Comparison of ENCODE assay signal across 23 mouse cellular contexts in genomic region chr11:22930129-22930528, GRCm38 (mm10). TPM values are rescaled to one million over a fixed set of nuclear protein-coding genes. Genes with fewer than 3 reads are reported as not detected.
DNase-seq lines count a peak whose midpoint lies in the region; ATAC-seq lines count a peak whose summit lies in the region.
"Had no signal": no experiment of that assay in that cellular context is flagged by ENCODE, and none has a peak within 500 bp of the region (broad histone marks: within the 10 kb centered on the region; RNA-seq: fewer than 3 reads in every experiment).

No protein-coding gene starts in this region.

- peak; percentile 13 for DNase-seq in adrenal gland, postnatal 14 days
- no peak for DNase-seq in adrenal gland, adult (ENCODE audit: inconsistent age in 2 of 2, low spot score in 1 of 2)
- DNase-seq in 416B (ENCODE audit: low read depth) (peak; percentile 35), MN1 (ENCODE audit: low spot score) (peak; percentile 30)
- DNase-seq in frontal cortex, adult 2 months (ENCODE audit: extremely low spot score in 1 of 2, low spot score in 1 of 2) = no peak
- no peak for DNase-seq in kidney, postnatal 14 days
- DNase-seq in forebrain, embryonic 11.5 days (ENCODE audit: low spot score) = no peak
- DNase-seq: adrenal gland, postnatal 25 days; cerebellum, adult 2 months; cerebellum, postnatal 10 days; gastrocnemius, adult 2 months; gastrocnemius, postnatal 25 days; heart, adult 2 months; heart, postnatal 14 days had no signal

- H3K27ac ChIP-seq in forebrain, embryonic 11.5 days (ENCODE audit: low read depth, low read length) = no peak overlapping the region
- H3K27ac ChIP-seq: embryonic facial prominence, embryonic 12.5 days; forebrain, embryonic 12.5 days; gastrocnemius, adult 2 months; heart, adult 2 months; heart, embryonic 15.5 days; hindbrain, embryonic 13.5 days; hindbrain, postnatal 0 days had no signal

- peak; percentile 59 for ATAC-seq in megakaryocyte, adult 5-6 weeks (ENCODE audit: poor library complexity, severe bottlenecking)
- no peak for ATAC-seq in forebrain, embryonic 11.5 days (replicated peaks; ENCODE audit: low FRiP score)
- ATAC-seq: forebrain, embryonic 16.5 days; hindbrain, postnatal 0 days had no signal

- 84% methylated on average over 2 of the region's 2 CpGs for WGBS in forebrain, embryonic 11.5 days

- no peak overlapping the region for H3K4me3 ChIP-seq in forebrain, embryonic 11.5 days (ENCODE audit: low read depth, low read length)
- H3K4me3 ChIP-seq: embryonic facial prominence, embryonic 12.5 days; forebrain, embryonic 12.5 days; gastrocnemius, adult 2 months; heart, adult 2 months; heart, embryonic 15.5 days; hindbrain, embryonic 13.5 days had no signal

- H3K9me3 ChIP-seq in forebrain, embryonic 11.5 days (ENCODE audit: control insufficient read depth, low read length) = no peaks in the 10 kb centered on the region
- H3K9me3 ChIP-seq: embryonic facial prominence, embryonic 12.5 days; forebrain, embryonic 12.5 days; heart, embryonic 15.5 days; hindbrain, embryonic 13.5 days had no signal

- H3K36me3 ChIP-seq in forebrain, embryonic 11.5 days (ENCODE audit: control insufficient read depth, insufficient read depth, low read length) = no peaks in the 10 kb centered on the region
- H3K36me3 ChIP-seq: embryonic facial prominence, embryonic 12.5 days; forebrain, embryonic 12.5 days; heart, embryonic 15.5 days; hindbrain, embryonic 13.5 days had no signal

- no peak overlapping the region for H3K9ac ChIP-seq in forebrain, embryonic 11.5 days (ENCODE audit: low read length)
- H3K9ac ChIP-seq: embryonic facial prominence, embryonic 12.5 days; forebrain, embryonic 12.5 days; heart, embryonic 15.5 days; hindbrain, embryonic 13.5 days had no signal

- no peak overlapping the region for H3K4me2 ChIP-seq in forebrain, embryonic 11.5 days (ENCODE audit: low read depth, low read length, severe bottlenecking)
- H3K4me2 ChIP-seq: embryonic facial prominence, embryonic 12.5 days; forebrain, embryonic 12.5 days; heart, embryonic 11.5 days; heart, embryonic 15.5 days; hindbrain, embryonic 13.5 days had no signal

- no peaks in the 10 kb centered on the region for H3K4me1 ChIP-seq in forebrain, embryonic 11.5 days (replicated peaks; ENCODE audit: control insufficient read depth, insufficient read depth, low read length)
- H3K4me1 ChIP-seq: embryonic facial prominence, embryonic 12.5 days; forebrain, embryonic 12.5 days had no signal

- no peaks in the 10 kb centered on the region for H3K27me3 ChIP-seq in forebrain, embryonic 11.5 days (ENCODE audit: control insufficient read depth, insufficient read depth, low read length)
- H3K27me3 ChIP-seq: CH12.LX; embryonic facial prominence, embryonic 12.5 days; forebrain, embryonic 12.5 days; heart, embryonic 15.5 days; hindbrain, embryonic 13.5 days had no signal

RNA-seq across cellular contexts. Expression of gene Zrsr1, which starts 41.7 kb away (rescaled TPM):
- total RNA-seq in adrenal gland, postnatal 14 days (2021) = 25.6 and 28.3 TPM in 2 replicates
- total RNA-seq in megakaryocyte, adult 5-6 weeks (2015) = 7.2 and 7.4 TPM in 2 replicates
- 11.7 and 15.4 TPM in 2 replicates for total RNA-seq in megakaryocyte, adult 5-6 weeks (2017)
- 59.0 and 60.0 TPM in 2 replicates for polyA plus RNA-seq in frontal cortex, adult 2 months (2012; rRNA removed)
- polyA plus RNA-seq in forebrain, embryonic 11.5 days (2014; fragmentation: Nextera tagmentation; extraction: Ambion mirVana) = 3.7 and 4.7 TPM in 2 replicates

RNA-seq across cellular contexts. Expression of gene Gm28048, which starts 51.8 kb away (rescaled TPM):
- total RNA-seq in adrenal gland, postnatal 14 days (2021) = 27.5 and 33.1 TPM in 2 replicates
- total RNA-seq in megakaryocyte, adult 5-6 weeks (2015) = 58.7 and 62.6 TPM in 2 replicates
- 31.5 and 36.8 TPM in 2 replicates for total RNA-seq in megakaryocyte, adult 5-6 weeks (2017)
- 3.8 and 6.4 TPM in 2 replicates for polyA plus RNA-seq in frontal cortex, adult 2 months (2012; rRNA removed)
- 5.8 and 6.4 TPM in 2 replicates for polyA plus RNA-seq in forebrain, embryonic 11.5 days (2014; fragmentation: Nextera tagmentation; extraction: Ambion mirVana)
- total RNA-seq: hindbrain, postnatal 0 days had no signal

RNA-seq across cellular contexts. Expression of gene Commd1, which starts 52.1 kb away (rescaled TPM):
- total RNA-seq in adrenal gland, postnatal 14 days (2021) = 102 and 105 TPM in 2 replicates
- total RNA-seq in megakaryocyte, adult 5-6 weeks (2015) = 138 TPM in 2 replicates
- 98.5 and 129 TPM in 2 replicates for total RNA-seq in megakaryocyte, adult 5-6 weeks (2017)
- polyA plus RNA-seq in frontal cortex, adult 2 months (2012; rRNA removed) = 39.1 and 46.5 TPM in 2 replicates
- polyA plus RNA-seq in forebrain, embryonic 11.5 days (2014; fragmentation: Nextera tagmentation; extraction: Ambion mirVana) = 375 and 399 TPM in 2 replicates

Comparison
In these comparisons a context has a peak if more than half of its experiments do, and no peak if none do; other contexts are left out.
1. DNase-seq: peak in adrenal gland, postnatal 14 days (single experiment), 416B (single experiment) and MN1 (single experiment); none in adrenal gland, adult (0 of 2), frontal cortex, adult 2 months (0 of 2), kidney, postnatal 14 days (single experiment) and forebrain, embryonic 11.5 days (single experiment).